Mouse (Mus musculus) hindbrain, embryonic 11.5 days (tissue): ENCODE measurements around the gene Zyx. TPM values are rescaled to one million over a fixed set of nuclear protein-coding genes. Genes with fewer than 3 reads are reported as not detected.

ENCODE experiments used
- ATAC-seq: fragments of 200-750 bp; cut with Nextera tagmentation; 2 replicates; pipeline ENCODE4 v1.8.0; 2017; ENCODE audit warnings: mild to moderate bottlenecking, moderate TSS enrichment, moderate library complexity; ENCODE audit not compliant: low FRiP score
- DNase-seq: peaks from one replicate; pipeline ENCODE4 v3.0.0-alpha.2; 2015; ENCODE audit warnings: low spot score
- H3K27ac ChIP-seq: fragments of 300-500 bp; sonication (generic); 2 replicates; pipeline ENCODE4 v1.5.1; 2014; ENCODE audit warnings: mild to moderate bottlenecking, low read depth, low read length
- H3K27me3 ChIP-seq: fragments of 300-500 bp; sonication (generic); 2 replicates; pipeline ENCODE4 v1.6.1; 2014; ENCODE audit warnings: mild to moderate bottlenecking, low read length, moderate library complexity, mixed read lengths; ENCODE audit not compliant: control insufficient read depth, insufficient read depth
- H3K36me3 ChIP-seq: fragments of 300-500 bp; sonication (generic); 2 replicates; pipeline ENCODE4 v1.6.1; 2014; ENCODE audit warnings: mild to moderate bottlenecking, low read length, moderate library complexity, mixed read lengths; ENCODE audit not compliant: control insufficient read depth, insufficient read depth
- H3K4me1 ChIP-seq: fragments of 300-500 bp; sonication (generic); replicated peaks from 2 replicates; pipeline ENCODE4 v1.6.1; 2014; ENCODE audit warnings: low read length, mixed read lengths; ENCODE audit not compliant: control insufficient read depth, insufficient read depth
- H3K4me2 ChIP-seq: fragments of 300-500 bp; sonication (generic); replicated peaks from 2 replicates; pipeline ENCODE4 v1.6.1; 2014; ENCODE audit warnings: mild to moderate bottlenecking, low read depth, low read length
- H3K4me3 ChIP-seq: fragments of 300-500 bp; sonication (generic); 2 replicates; pipeline ENCODE4 v1.5.1; 2014; ENCODE audit warnings: low read depth, low read length
- H3K9ac ChIP-seq: fragments of 300-500 bp; sonication (generic); 2 replicates; pipeline ENCODE4 v1.6.1; 2014; ENCODE audit warnings: low read depth, low read length
- H3K9me3 ChIP-seq: fragments of 300-500 bp; sonication (generic); 2 replicates; pipeline ENCODE4 v1.6.1; 2016; ENCODE audit warnings: low read length; ENCODE audit not compliant: control insufficient read depth
- WGBS: fragments of 180-500 bp; shearing (Covaris S2); extraction: QIAGEN DNeasy Blood & Tissue Kit; methylation state at CpG from one replicate; pipeline ENCODE4 v1.1.7; 2014; 5-methylcytosine and 5-hydroxymethylcytosine counted together
- polyA plus RNA-seq: library from polyadenylated mRNA; unstranded; fragments of >200 nt; fragmentation: Nextera tagmentation; extraction: Ambion mirVana; gene quantifications from 2 replicates; pipeline ENCODE4 v1.2.1, GENCODE M21; 2014

Zyx gene
- polyA plus RNA-seq, 1 experiment from 2014 or later = 60.1 TPM

DNA sequence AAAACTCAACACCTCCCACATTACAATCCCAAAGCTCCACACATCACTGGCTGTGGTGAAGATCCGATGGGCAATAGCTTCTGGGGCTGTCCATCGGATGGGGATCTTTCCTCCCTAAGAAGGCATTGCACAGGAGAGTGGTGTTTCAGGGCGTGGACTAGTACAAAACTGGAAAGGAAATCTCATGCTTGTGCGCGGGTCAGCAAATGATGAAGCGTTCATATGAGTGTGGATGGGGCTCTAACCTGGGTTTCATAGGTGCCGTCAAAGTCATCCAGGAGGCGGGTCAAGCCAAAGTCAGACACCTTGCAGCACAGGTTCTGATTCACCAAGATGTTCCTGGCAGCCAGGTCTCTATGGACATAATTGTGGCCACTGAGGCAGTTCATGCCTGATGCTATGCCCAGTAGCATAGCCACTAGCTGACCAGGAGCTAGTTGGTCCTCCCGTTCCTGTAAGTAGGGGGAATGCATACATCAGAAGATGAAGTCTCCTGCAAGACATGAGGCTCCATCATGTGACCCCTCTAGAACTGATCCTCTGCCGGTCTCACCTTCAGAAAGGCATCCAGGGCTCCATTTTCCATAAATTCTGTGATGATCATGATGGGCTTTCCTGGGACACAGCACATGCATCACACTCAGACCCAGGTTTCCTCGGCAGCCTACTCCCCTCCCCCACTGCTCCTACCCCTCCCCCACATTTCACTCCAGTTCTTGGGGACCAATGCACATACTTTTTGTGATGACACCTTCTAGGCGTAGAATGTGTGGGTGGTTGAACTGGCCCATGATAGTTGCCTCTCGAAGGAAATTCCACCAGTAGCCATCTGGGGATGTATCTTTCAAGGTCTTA lies 11.8 kb downstream of the Zyx start:
- no peaks in the 10 kb centered on the region for H3K9me3 ChIP-seq
- no peak overlapping the region for H3K4me3 ChIP-seq
- 0 out of 2 replicates have a peak, but pooled peaks cover 7% of the 10 kb centered on the region for H3K36me3 ChIP-seq
- no peaks in the 10 kb centered on the region for H3K4me1 ChIP-seq
- no peak overlapping the region for H3K27ac ChIP-seq
- DNase-seq = no peak
- H3K4me2 ChIP-seq = no peak overlapping the region
- H3K27me3 ChIP-seq = no peaks in the 10 kb centered on the region
- ATAC-seq = no peak
- WGBS = 93% methylated on average over 13 of the region's 13 CpGs
- H3K9ac ChIP-seq = no peak overlapping the region

DNA sequence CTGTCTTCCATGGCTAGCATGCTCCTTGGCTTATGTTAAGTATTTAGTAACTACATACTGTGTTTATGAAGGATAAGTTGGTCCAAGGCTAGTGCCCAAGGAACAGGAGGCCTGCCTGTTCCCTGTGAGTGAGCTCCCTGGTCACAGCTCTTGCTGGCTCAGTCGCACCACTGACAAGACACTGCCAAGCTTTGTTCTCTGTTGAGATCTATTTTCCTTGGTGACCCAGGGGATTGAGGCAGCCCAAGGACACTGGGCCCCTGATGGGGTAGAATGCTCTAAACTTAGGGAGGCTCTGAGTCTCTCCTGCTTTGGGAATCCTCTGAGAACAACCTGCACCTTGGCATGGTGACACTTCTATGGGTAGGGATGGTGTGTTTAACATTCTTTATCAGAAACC lies 12.6 kb downstream of the Zyx start:
- no peaks in the 10 kb centered on the region for H3K27me3 ChIP-seq
- H3K4me3 ChIP-seq = no peak overlapping the region
- WGBS = 58% methylated on average over 1 of the region's 1 CpGs
- no peaks in the 10 kb centered on the region for H3K9me3 ChIP-seq
- no peak overlapping the region for H3K4me2 ChIP-seq
- H3K36me3 ChIP-seq = 0 out of 2 replicates have a peak, but pooled peaks cover 7% of the 10 kb centered on the region
- DNase-seq (no peak), ATAC-seq (no peak)
- H3K27ac ChIP-seq = no peak overlapping the region
- no peak overlapping the region for H3K9ac ChIP-seq
- no peaks in the 10 kb centered on the region for H3K4me1 ChIP-seq

DNA sequence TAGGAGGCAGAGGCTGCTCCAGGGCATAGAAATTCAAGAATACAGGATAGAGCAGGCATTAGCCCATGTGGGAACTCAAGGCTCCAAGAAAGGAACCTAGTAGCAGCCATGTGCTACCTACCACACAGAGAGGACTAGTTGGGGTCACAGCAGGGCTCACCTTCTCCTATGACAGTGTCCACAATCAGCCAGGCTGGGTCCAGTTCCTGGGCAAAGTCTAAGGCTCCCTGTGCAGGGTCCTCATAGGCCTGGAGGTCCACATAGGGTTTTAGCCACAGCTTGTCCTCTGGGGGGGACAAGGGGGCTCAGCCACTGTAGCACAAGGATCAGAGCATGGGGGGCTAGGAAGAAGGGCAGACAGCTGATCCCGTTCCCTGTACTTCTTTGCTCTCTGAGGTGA lies 13.1 kb downstream of the Zyx start:
- no peak overlapping the region for H3K4me3 ChIP-seq
- ATAC-seq (no peak), DNase-seq (no peak)
- H3K4me2 ChIP-seq = no peak overlapping the region
- 0 out of 2 replicates have a peak, but pooled peaks cover 5% of the 10 kb centered on the region for H3K36me3 ChIP-seq
- no peaks in the 10 kb centered on the region for H3K27me3 ChIP-seq
- H3K9ac ChIP-seq = no peak overlapping the region
- no peaks in the 10 kb centered on the region for H3K9me3 ChIP-seq
- H3K4me1 ChIP-seq = no peaks in the 10 kb centered on the region
- H3K27ac ChIP-seq = no peak overlapping the region
- WGBS = 100% methylated on average over 1 of the region's 1 CpGs

DNA sequence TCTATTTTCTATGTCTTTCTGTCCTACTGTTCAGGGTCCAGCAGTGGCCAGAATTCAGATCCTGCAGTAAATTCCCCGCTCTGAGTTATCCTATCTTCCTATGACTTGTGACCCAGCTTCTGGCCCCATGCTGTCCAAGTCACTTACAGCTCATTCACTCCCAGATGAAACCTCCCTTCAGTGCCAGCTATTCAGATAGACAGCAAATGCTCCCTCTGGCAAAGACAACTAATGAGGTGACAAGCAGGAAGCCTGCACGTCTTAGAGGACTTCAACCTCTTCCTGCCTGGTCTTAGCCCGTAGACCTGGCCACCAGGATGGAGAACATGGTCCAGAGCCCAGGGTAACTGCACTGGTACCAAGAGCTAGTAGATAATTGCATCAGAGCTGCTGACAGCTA lies 13.5 kb downstream of the Zyx start:
- Histone ChIP-seq H3K36me3 (0 out of 2 replicates have a peak, but pooled peaks cover 1% of the 10 kb centered on the region), H3K4me3 (no peak overlapping the region), H3K27ac (no peak overlapping the region), H3K4me2 (no peak overlapping the region), H3K4me1 (no peaks in the 10 kb centered on the region), H3K27me3 (no peaks in the 10 kb centered on the region), H3K9me3 (no peaks in the 10 kb centered on the region), H3K9ac (no peak overlapping the region)
- 67% methylated on average over 3 of the region's 3 CpGs for WGBS
- DNase-seq = no peak
- ATAC-seq = no peak

DNA sequence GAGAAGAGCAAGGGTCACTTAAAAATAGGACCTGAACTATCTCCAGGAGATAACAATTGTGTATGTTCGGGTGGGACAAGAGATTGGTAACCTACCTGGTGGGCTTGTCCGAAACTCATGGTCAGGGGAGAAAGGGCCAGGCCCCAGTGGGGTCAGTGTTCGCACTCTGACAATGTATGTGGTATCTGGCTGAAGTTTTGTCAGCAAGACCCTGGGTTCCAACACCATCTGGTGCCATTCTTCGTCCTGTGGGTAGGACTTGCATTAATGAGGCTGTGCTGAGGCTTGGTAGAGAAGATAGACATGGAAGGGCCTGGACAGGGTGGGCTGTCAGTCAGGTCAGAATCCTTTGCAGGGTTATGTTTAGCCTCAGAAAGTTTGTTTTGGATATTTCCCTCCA lies 14.6 kb downstream of the Zyx start:
- H3K27ac ChIP-seq = no peak overlapping the region
- DNase-seq (no peak), ATAC-seq (no peak)
- H3K4me1 ChIP-seq = no peaks in the 10 kb centered on the region
- no peak overlapping the region for H3K4me3 ChIP-seq
- H3K36me3 ChIP-seq = no peaks in the 10 kb centered on the region
- H3K9me3 ChIP-seq = no peaks in the 10 kb centered on the region
- H3K9ac ChIP-seq = no peak overlapping the region
- no peak overlapping the region for H3K4me2 ChIP-seq
- H3K27me3 ChIP-seq = no peaks in the 10 kb centered on the region
- WGBS = 77% methylated on average over 4 of the region's 4 CpGs

DNA sequence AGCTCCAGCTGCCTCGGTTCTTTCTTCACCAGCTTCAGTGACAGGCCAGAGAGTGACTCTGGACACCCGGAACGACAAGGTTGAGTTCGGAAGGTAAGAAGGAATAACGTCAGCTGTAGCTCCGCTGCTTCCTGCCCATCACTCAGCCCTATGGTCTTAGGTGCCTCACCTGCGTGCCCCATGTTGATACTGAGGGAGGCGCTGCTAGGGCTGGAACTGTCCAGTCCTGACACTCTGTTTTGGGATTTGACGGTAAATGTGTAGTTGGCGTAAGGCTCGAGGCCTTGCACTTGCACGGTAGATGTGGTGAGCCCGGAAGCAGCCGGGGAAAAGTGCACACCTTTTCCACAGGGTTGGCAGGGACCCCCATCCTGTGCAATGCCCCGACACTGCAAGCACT lies 15.2 kb downstream of the Zyx start:
- no peak for ATAC-seq
- 90% methylated on average over 15 of the region's 15 CpGs for WGBS
- Histone ChIP-seq H3K9ac (no peak overlapping the region), H3K9me3 (no peaks in the 10 kb centered on the region), H3K4me1 (no peaks in the 10 kb centered on the region), H3K27me3 (no peaks in the 10 kb centered on the region), H3K4me3 (no peak overlapping the region), H3K4me2 (no peak overlapping the region), H3K27ac (no peak overlapping the region), H3K36me3 (no peaks in the 10 kb centered on the region)
- no peak for DNase-seq

DNA sequence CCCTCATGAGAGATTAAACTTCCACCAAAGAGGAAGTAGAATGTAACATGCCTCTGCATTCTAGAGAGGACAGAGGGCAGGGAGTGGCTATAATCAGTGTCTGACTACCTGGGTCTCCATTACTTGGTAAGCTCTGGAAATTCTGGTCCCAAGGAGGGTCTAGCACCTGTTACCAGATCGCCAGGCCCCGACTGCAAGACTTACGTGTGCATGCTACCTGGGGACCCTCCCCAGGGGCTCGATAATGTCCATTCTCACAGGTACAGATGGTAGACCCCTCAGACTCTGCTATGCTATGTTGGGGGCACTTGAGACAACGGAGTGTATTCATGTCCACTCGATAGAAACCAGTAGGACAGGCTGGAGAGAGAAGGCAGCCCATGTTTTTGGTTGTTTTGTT lies 15.8 kb downstream of the Zyx start:
- WGBS = 91% methylated on average over 6 of the region's 6 CpGs
- no peak for DNase-seq
- ATAC-seq = no peak

DNA sequence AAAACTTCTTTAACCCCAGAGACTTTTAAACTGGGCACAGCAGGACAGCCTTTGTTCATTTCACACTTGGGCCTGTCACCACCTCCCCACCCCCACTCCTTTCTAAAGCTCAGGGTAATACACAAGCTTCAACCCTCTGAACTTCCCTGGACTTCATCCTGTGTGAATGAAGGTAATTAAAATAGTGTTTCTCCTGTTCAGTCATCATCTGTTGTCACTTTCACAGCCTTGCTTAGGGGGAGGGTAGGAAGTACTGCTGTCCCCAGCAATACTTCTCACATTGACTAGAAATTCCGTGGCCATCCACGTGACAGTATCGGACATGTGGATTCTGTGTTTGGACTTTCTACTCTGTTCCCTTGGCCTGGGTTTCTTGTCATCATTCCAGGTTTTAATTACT lies 20.4 kb downstream of the Zyx start:
- no peaks in the 10 kb centered on the region for H3K36me3 ChIP-seq
- no peak overlapping the region for H3K4me2 ChIP-seq
- WGBS = 11% methylated on average over 3 of the region's 3 CpGs
- ATAC-seq (no peak), DNase-seq (no peak)
- no peak overlapping the region for H3K9ac ChIP-seq
- no peak overlapping the region for H3K27ac ChIP-seq
- H3K27me3 ChIP-seq = no peaks in the 10 kb centered on the region; the same call in none of the 2 replicates
- no peaks in the 10 kb centered on the region for H3K9me3 ChIP-seq
- no peak overlapping the region for H3K4me3 ChIP-seq
- peaks cover 4% of the 10 kb centered on the region; the same call in 1 of the 2 replicates for H3K4me1 ChIP-seq

More for the DNA sequence above, 15.8 kb downstream of the Zyx start:
- Histone ChIP-seq H3K4me1 (no peaks in the 10 kb centered on the region), H3K9ac (no peak overlapping the region), H3K27me3 (no peaks in the 10 kb centered on the region), H3K4me3 (no peak overlapping the region), H3K27ac (no peak overlapping the region), H3K4me2 (no peak overlapping the region), H3K9me3 (no peaks in the 10 kb centered on the region), H3K36me3 (no peaks in the 10 kb centered on the region)
